Comparison of ENCODE assay signal across 25 mouse cellular contexts in the genomic region with DNA sequence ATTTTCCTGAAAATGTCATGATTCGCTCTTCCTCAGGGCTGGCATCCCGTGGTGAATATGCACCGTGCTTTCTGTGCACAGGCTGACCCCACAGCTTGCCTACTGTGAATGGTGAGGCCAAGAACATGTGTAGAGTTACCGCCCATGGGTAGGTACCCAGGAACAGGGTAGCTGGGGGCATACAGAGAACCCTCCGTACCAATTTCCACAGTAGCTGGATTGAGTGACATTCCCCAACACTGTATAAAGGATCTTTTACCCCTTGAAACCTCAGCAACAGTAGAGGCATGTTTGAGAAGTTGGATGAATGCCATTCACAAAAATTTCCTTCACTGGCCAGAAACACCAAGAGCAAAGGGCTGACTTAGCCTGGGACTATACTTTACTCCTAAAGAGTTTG.
DNase-seq lines count a peak whose midpoint lies in the region; ATAC-seq lines count a peak whose summit lies in the region.
"Had no signal": no experiment of that assay in that cellular context is flagged by ENCODE, and none has a peak within 500 bp of the region (broad histone marks: within the 10 kb centered on the region; RNA-seq: fewer than 3 reads in every experiment).

No protein-coding gene starts in this region.

- no peak overlapping the region for H3K9ac ChIP-seq in hindbrain, embryonic 15.5 days
- no peak overlapping the region for H3K9ac ChIP-seq in limb, embryonic 15.5 days
- H3K9ac ChIP-seq: embryonic facial prominence, embryonic 12.5 days; forebrain, embryonic 12.5 days; forebrain, embryonic 15.5 days; heart, embryonic 13.5 days had no signal

- H3K4me3 ChIP-seq in hindbrain, embryonic 15.5 days = no peak overlapping the region
- no peak overlapping the region for H3K4me3 ChIP-seq in hindbrain, embryonic 10.5 days
- H3K4me3 ChIP-seq in limb, embryonic 15.5 days = no peak overlapping the region
- H3K4me3 ChIP-seq in limb, embryonic 10.5 days = no peak overlapping the region
- no peak overlapping the region for H3K4me3 ChIP-seq in brown adipose tissue, adult 24 weeks (ENCODE audit: insufficient read depth, low read depth, low read length)
- H3K4me3 ChIP-seq: embryonic facial prominence, embryonic 12.5 days; erythroblast, embryonic 14.5 days; forebrain, embryonic 12.5 days; forebrain, embryonic 15.5 days; heart, adult 2 months; heart, embryonic 10.5 days; heart, embryonic 13.5 days had no signal

- ATAC-seq in hindbrain, embryonic 15.5 days (ENCODE audit: low FRiP score, low read depth) = peak; percentile 57; the same call in 1 of the 2 replicates
- no peak for ATAC-seq in limb, embryonic 15.5 days (ENCODE audit: insufficient number of reproducible peaks, low FRiP score, low TSS enrichment, low read depth)
- ATAC-seq: forebrain, embryonic 15.5 days; intestine, postnatal 0 days; Patski had no signal

- H3K9me3 ChIP-seq in hindbrain, embryonic 15.5 days = no peaks in the 10 kb centered on the region
- no peaks in the 10 kb centered on the region for H3K9me3 ChIP-seq in hindbrain, embryonic 10.5 days
- H3K9me3 ChIP-seq in limb, embryonic 15.5 days = no peaks in the 10 kb centered on the region
- H3K9me3 ChIP-seq in limb, embryonic 10.5 days (replicated peaks) = no peaks in the 10 kb centered on the region
- H3K9me3 ChIP-seq: embryonic facial prominence, embryonic 12.5 days; forebrain, embryonic 12.5 days; forebrain, embryonic 15.5 days; G1E; heart, embryonic 10.5 days; heart, embryonic 13.5 days had no signal

- no peaks in the 10 kb centered on the region for H3K27me3 ChIP-seq in hindbrain, embryonic 15.5 days
- H3K27me3 ChIP-seq in hindbrain, embryonic 10.5 days (ENCODE audit: insufficient read depth, poor library complexity, severe bottlenecking) = no peaks in the 10 kb centered on the region
- no peaks in the 10 kb centered on the region for H3K27me3 ChIP-seq in limb, embryonic 15.5 days
- no peaks in the 10 kb centered on the region for H3K27me3 ChIP-seq in limb, embryonic 10.5 days (ENCODE audit: low read depth, poor library complexity, severe bottlenecking)
- H3K27me3 ChIP-seq: CH12.LX; embryonic facial prominence, embryonic 12.5 days; forebrain, embryonic 12.5 days; forebrain, embryonic 15.5 days; heart, embryonic 13.5 days; Patski had no signal

- no peak overlapping the region for H3K4me2 ChIP-seq in hindbrain, embryonic 15.5 days
- no peak overlapping the region for H3K4me2 ChIP-seq in limb, embryonic 15.5 days
- H3K4me2 ChIP-seq: embryonic facial prominence, embryonic 12.5 days; forebrain, embryonic 12.5 days; forebrain, embryonic 15.5 days; heart, embryonic 13.5 days had no signal

- DNase-seq in hindbrain, embryonic 10.5 days (ENCODE audit: low spot score) = no peak
- no peak for DNase-seq in limb, embryonic 10.5 days (ENCODE audit: low spot score)
- peak; percentile 14 for DNase-seq in adipocyte (ENCODE audit: low spot score)
- no peak for DNase-seq in heart, adult 11 months
- DNase-seq: adrenal gland, adult 2 months; B cell, adult 2 months; cerebellum, adult 18-20 months; cerebellum, adult 9-10 months; cerebellum, postnatal 14 days; gastrocnemius, postnatal 25 days; heart, adult 2 months; heart, postnatal 14 days had no signal

- no peaks in the 10 kb centered on the region for H3K36me3 ChIP-seq in hindbrain, embryonic 15.5 days
- no peaks in the 10 kb centered on the region for H3K36me3 ChIP-seq in hindbrain, embryonic 10.5 days
- H3K36me3 ChIP-seq in limb, embryonic 15.5 days = no peaks in the 10 kb centered on the region
- no peaks in the 10 kb centered on the region for H3K36me3 ChIP-seq in limb, embryonic 10.5 days
- H3K36me3 ChIP-seq: embryonic facial prominence, embryonic 12.5 days; forebrain, embryonic 12.5 days; forebrain, embryonic 15.5 days; G1E; heart, embryonic 10.5 days; heart, embryonic 13.5 days had no signal

- H3K4me1 ChIP-seq in hindbrain, embryonic 15.5 days (replicated peaks) = no peaks in the 10 kb centered on the region
- H3K4me1 ChIP-seq in hindbrain, embryonic 10.5 days (replicated peaks) = peaks cover 16% of the 10 kb centered on the region
- peaks cover 24% of the 10 kb centered on the region for H3K4me1 ChIP-seq in limb, embryonic 15.5 days
- H3K4me1 ChIP-seq in limb, embryonic 10.5 days = peaks cover 30% of the 10 kb centered on the region
- peaks cover 22% of the 10 kb centered on the region for H3K4me1 ChIP-seq in brown adipose tissue, adult 24 weeks (ENCODE audit: control insufficient read depth, insufficient read depth, insufficient read length, low read length)
- H3K4me1 ChIP-seq: forebrain, embryonic 15.5 days had no signal

- WGBS in hindbrain, embryonic 15.5 days = 67% methylated on average over 5 of the region's 5 CpGs
- WGBS in hindbrain, embryonic 10.5 days = 87% methylated on average over 5 of the region's 5 CpGs
- WGBS in limb, embryonic 15.5 days = 81% methylated on average over 5 of the region's 5 CpGs
- 92% methylated on average over 5 of the region's 5 CpGs for WGBS in limb, embryonic 10.5 days

- H3K27ac ChIP-seq in hindbrain, embryonic 15.5 days (replicated peaks) = no peak overlapping the region
- no peak overlapping the region for H3K27ac ChIP-seq in hindbrain, embryonic 10.5 days
- 0 out of 2 replicates have a peak overlapping the region, but pooled peaks have one; percentile 23 for H3K27ac ChIP-seq in limb, embryonic 15.5 days
- H3K27ac ChIP-seq in limb, embryonic 10.5 days = no peak overlapping the region
- peak overlapping the region; percentile 61 for H3K27ac ChIP-seq in brown adipose tissue, adult 24 weeks (replicated peaks; ENCODE audit: low read depth, low read length)
- H3K27ac ChIP-seq: embryonic facial prominence, embryonic 12.5 days; forebrain, embryonic 12.5 days; forebrain, embryonic 15.5 days; heart, adult 2 months; heart, embryonic 10.5 days; heart, embryonic 13.5 days had no signal

Comparison
In these comparisons a context has a peak if more than half of its experiments do, and no peak if none do; other contexts are left out.
1. H3K27ac ChIP-seq: peak in limb, embryonic 15.5 days (single experiment) and brown adipose tissue, adult 24 weeks (single experiment); none in hindbrain, embryonic 15.5 days (single experiment), hindbrain, embryonic 10.5 days (single experiment) and limb, embryonic 10.5 days (single experiment).